Mouse (Mus musculus) adrenal gland, adult 8-10 months (tissue): Measurements from ENCODE around the gene Cpne9. TPM values are rescaled to one million over a fixed set of nuclear protein-coding genes. Genes with fewer than 3 reads are reported as not detected.

Source experiments
- DNase-seq: peaks from one replicate; pipeline ENCODE4 v3.0.0; 2022
- total RNA-seq, 4 experiments: library from RNA; stranded (reverse); gene quantifications; 2 replicates each; pipeline ENCODE4 v1.2.4; 2022

Cpne9 gene
- 1 to 10 TPM; 4.4 to 8.6 (median 5.8) TPM for total RNA-seq

- no peak for DNase-seq
These were observed at the start of gene Cpne9 for GRCm38 (mm10) chr6:113282101-113282802. Cpne9 (plus strand) TSS chr6:113282307.

DNA sequence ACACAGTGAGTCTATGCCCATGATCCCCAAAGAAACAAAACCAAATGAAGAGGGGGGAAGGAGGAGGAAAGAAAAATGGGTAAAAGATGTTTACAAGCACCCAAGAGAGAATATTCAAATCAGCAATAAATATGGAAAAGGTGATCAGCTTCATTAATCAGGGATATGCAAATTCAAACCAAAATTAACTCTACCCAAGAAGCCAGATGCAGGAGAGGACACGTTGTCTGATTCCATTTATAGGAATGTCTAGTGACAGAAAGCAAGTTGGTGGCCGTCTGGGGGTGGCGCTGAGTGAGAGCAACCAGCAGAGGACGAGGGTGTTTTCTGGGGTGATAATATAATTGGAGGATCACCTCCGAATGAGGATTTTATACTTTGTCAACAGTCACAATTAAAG is 47.0 kb upstream of the Cpne9 start:
- DNase-seq, result no peak

DNA sequence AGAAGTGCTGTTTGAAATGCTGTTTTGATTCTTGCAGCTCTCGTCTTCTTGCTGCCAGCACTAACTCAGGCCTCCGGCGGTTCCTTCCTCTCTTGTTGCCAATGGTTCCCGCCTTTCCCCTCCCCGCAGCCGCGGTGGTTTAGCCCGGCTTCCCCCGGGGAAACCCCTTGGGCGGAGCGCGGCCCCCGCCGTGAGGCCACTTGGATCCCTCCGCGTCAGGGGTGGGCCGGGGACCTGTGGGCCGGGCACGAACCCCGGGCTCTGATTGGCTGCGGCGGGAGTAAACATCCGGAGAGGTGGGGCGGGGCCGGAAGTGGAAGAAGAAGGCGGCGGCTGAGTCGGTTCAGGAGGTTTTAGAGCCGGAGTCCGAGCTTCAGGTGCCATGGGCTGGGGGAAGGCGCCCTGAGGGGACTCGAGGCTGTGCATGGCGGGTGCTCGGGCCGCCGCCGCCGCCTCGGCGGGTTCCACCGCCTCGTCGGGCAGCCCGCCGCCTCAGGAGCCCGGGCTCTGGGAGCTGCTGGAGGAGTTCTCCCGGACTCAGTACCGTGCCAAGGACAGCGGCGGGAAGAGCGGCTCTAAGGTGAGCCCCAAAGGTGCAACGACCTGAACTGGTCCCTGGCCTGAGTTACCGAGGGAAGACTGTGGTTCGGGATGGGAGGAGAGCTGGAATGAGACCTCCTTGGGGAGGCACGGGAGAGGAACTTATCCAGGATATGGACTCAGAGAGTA is 44.4 kb upstream of the Cpne9 start, which contains the start of gene Mtmr14:
Mtmr14 (plus strand) TSS at position 302 of the 729 bp plus-strand sequence.
- peak; percentile 98 for DNase-seq

- DNase-seq, result no peak
These were observed 43.7 kb upstream of the Cpne9 start for GRCm38 (mm10) chr6:113238442-113238841.

DNA sequence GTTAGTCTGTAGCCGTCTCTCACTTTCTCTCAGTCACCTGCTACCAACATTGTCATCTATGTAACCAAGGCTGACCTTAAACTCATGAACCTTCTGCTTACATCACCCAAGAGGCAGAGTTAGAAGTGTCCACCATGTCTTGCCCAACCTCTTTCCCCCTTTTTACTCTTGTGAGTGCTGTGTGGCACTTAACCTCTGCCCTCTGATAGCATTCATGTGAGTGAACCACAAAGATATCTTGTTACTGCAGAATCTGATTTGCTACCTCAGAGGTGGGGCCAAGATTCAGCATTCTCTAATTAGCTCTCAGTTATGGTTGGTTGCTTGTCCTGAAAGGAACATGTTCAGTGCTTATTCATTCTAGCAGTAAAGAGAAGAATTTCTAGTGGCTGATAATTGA is 39.4 kb upstream of the Cpne9 start:
- no peak for DNase-seq

- DNase-seq, result no peak
These were observed 36.5 kb upstream of the Cpne9 start for GRCm38 (mm10) chr6:113245585-113245984.

DNA sequence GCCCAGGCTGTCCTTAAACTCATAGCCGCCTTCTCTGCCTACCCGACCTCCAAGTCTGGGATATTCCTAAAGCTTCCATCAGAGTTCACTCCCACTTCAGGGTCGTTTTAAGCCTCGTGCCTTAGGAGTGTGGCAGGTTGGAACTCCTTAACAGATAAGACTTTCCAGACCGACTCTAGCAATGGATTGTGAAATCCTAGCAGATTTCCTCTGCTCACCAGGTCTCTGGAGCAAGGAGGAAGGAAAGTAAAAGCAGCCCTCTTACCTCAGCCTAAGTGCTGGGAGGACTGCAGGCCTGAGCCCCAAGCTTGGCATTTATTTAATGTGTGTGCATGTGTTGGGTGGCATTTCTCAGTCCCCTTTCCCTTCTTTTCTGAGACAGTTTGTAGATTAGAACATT is 31.3 kb upstream of the Cpne9 start:
- no peak for DNase-seq

GRCm38 (mm10) chr6:113251921-113252320 is 30.2 kb upstream of the Cpne9 start:
- DNase-seq, result no peak

DNA sequence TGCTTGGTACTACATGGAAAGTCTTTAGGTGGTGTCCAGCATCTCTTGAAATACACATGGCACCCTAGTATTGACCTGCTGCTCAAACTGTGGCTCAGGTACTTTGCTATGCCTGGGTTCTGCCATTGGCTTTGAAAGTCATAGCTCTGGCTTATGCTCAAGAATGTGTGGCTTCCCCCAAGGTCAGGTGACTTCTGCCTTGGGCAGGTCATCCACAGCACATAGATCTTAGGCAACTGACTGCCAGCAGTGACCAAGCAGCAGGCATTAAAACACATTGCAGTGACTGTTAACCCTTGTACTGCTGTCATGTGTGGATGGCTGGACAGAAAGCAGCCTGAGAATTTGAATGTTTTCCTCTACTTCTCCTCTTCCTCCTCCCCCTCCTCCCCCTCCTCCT is 27.2 kb upstream of the Cpne9 start:
- peak; percentile 67 for DNase-seq

GRCm38 (mm10) chr6:113261174-113261858 is 20.8 kb upstream of the Cpne9 start:
- no peak for DNase-seq

GRCm38 (mm10) chr6:113263531-113263930 is 18.6 kb upstream of the Cpne9 start:
- DNase-seq, result no peak

DNA sequence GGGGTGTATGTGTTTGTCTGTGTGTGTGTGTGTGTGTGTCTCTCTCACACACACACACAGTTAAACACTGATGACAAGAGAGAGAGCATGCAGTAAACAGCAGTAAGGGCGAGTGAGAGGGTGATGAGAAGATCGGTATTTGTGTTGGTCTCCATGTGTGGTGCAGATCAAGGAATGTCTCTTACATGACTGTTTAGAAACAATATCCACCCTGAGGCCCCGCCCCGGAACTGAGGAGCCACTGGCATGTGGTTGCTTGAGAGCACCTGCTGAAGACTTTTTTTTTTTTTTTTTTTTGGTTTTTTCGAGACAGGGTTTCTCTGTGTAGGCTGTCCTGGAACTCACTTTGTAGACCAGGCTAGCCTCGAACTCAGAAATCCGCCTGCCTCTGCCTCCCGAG is 17.7 kb upstream of the Cpne9 start:
- no peak for DNase-seq

GRCm38 (mm10) chr6:113266996-113267655 is 15.0 kb upstream of the Cpne9 start:
- no peak for DNase-seq

- no peak for DNase-seq
These were observed 14.1 kb upstream of the Cpne9 start for GRCm38 (mm10) chr6:113267988-113268387.

- DNase-seq, result no peak
These were observed 9.7 kb upstream of the Cpne9 start for GRCm38 (mm10) chr6:113272365-113272764.

GRCm38 (mm10) chr6:113276846-113277245 is 5.3 kb upstream of the Cpne9 start:
- no peak for DNase-seq

GRCm38 (mm10) chr6:113281676-113282075 is 431 bp upstream of the Cpne9 start:
- no peak for DNase-seq

DNA sequence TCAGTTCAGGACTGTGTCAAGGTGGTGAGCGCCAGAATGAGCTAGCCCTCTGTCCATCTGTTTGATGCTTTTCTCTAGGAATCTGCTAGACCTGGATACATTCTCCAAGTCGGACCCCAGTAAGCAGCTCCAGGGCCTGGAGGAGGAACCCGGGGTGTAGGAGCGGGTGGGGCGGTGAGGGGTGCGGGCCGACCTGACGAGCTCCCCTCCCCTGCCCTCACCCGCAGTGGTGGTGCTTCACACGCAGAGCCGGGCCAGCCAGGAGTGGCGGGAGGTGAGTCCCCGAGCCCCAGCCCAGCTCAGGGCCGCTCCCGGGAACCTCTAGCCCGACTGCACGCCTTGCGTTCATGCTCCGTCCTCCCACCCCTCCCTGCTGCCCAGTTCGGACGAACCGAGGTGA is 862 bp downstream of the Cpne9 start:
- DNase-seq, result no peak

- no peak for DNase-seq
These were observed 1.4 kb downstream of the Cpne9 start for GRCm38 (mm10) chr6:113283500-113283899.

- no peak for DNase-seq
These were observed 2.8 kb downstream of the Cpne9 start for GRCm38 (mm10) chr6:113284931-113285330.

- no peak for DNase-seq
These were observed 4.2 kb downstream of the Cpne9 start for GRCm38 (mm10) chr6:113286316-113286715.

DNA sequence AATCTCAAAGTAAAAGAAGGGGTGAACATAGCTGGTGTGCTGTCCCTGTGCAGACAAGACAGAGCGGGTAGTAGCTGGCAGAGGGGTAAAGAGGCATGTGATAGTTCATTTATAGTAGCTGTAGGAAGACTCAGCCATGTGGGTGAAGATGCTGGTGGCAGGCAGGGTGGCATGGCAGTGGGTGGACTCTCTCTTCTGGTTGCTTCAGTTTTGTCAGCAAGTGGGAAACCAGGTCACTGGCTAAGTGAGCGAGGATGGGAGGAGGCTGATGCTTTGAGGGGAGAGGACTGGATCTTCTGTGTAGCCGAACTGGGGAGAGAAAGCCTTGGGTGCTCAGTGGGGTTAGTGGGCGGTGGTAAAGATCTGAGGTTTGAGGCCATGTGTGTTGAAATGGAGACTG is 5.1 kb downstream of the Cpne9 start:
- no peak for DNase-seq

DNA sequence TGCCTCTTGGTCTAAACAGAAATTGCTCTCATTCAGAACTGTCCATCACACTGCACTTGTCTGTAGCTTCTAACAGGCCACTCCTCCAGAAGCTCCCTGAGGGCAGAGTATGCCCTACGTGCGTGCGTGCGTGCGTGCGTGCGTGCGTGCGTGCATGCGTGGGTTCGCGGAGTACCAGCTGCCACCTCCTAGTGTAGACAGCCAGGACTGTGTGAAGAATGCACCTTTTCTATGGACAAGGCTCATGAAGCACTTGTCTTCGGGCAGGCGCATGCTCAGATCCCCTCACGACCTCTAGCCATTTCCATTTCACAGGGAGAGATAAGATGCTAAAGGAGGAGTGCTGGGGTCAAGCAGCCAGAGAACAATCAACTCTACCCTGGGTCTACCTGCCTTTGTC is 7.2 kb downstream of the Cpne9 start:
- no peak for DNase-seq
